In the genomic region with DNA sequence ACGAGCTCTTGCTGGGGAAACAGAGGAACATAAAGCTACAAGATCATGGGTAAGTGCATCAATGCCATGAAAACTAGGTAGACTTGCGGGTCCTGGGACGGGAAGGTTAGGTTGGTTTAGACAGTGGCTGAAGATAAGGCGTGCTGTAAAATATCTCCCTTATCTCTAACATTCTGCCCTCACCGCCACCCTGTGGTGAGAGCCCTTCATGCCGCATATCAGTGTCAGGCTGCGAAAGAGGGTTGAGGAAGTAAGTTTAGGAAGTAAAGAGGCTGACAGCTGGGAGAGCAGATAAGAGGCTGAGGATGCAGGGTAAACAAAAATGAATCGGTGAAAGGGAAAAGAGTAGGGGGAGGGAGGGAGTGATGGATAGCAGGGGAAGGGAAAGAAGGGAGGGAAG, we compare ENCODE assay signal across 11 mouse cellular contexts. TPM values are rescaled to one million over a fixed set of nuclear protein-coding genes. Genes with fewer than 3 reads are reported as not detected.
A peak's percentile ranks its signal among the peaks of the same experiment; 100 is the strongest.
DNase-seq lines count a peak whose midpoint lies in the region; ATAC-seq and TF ChIP-seq lines count a peak whose summit lies in the region.
"Had no signal": no experiment of that assay in that cellular context is flagged by ENCODE, and none has a peak within 500 bp of the region (broad histone marks: within the 10 kb centered on the region; RNA-seq: fewer than 3 reads in every experiment).

No protein-coding gene starts in this region.

- DNase-seq in kidney, postnatal 0 days (ENCODE audit: low spot score), result no peak
- peak; percentile 67 for DNase-seq in thymus, postnatal 0 days (ENCODE audit: low spot score)
- DNase-seq in kidney, postnatal 36 days, result no peak
- no peak for DNase-seq in urinary bladder, postnatal 36 days (ENCODE audit: low spot score in 2 of 2)
- DNase-seq: retina, postnatal 1 day had no signal

- no peaks in the 10 kb centered on the region for H3K36me3 ChIP-seq in kidney, postnatal 0 days (ENCODE audit: insufficient read depth, low read length)
- no peaks in the 10 kb centered on the region for H3K36me3 ChIP-seq in kidney, embryonic 14.5 days (ENCODE audit: control insufficient read depth, insufficient read depth, low read length)
- no peaks in the 10 kb centered on the region for H3K36me3 ChIP-seq in liver, embryonic 12.5 days
- H3K36me3 ChIP-seq: midbrain, embryonic 12.5 days had no signal

- no peak overlapping the region for H3K9ac ChIP-seq in kidney, postnatal 0 days (ENCODE audit: low read depth, low read length)
- H3K9ac ChIP-seq in kidney, embryonic 14.5 days (ENCODE audit: low read depth, low read length), result no peak overlapping the region
- no peak overlapping the region for H3K9ac ChIP-seq in liver, embryonic 12.5 days
- H3K9ac ChIP-seq: midbrain, embryonic 12.5 days had no signal

- H3K27me3 ChIP-seq in kidney, postnatal 0 days (ENCODE audit: insufficient read depth, low read length), result no peaks in the 10 kb centered on the region
- no peaks in the 10 kb centered on the region for H3K27me3 ChIP-seq in kidney, embryonic 14.5 days (ENCODE audit: control insufficient read depth, insufficient read depth, low read length)
- peaks cover 18% of the 10 kb centered on the region; the same call in 1 of the 2 replicates for H3K27me3 ChIP-seq in liver, embryonic 12.5 days (replicated peaks)
- H3K27me3 ChIP-seq: midbrain, embryonic 12.5 days had no signal

- TF ChIP-seq CTCF in kidney, postnatal 0 days (IDR thresholded peaks at IDR 0.05; ENCODE audit: low read depth), result peak; percentile 50; the same call in 1 of the 2 replicates

- no peak overlapping the region for H3K4me3 ChIP-seq in kidney, postnatal 0 days (replicated peaks; ENCODE audit: low read depth, low read length)
- no peak overlapping the region for H3K4me3 ChIP-seq in kidney, embryonic 14.5 days (ENCODE audit: low read length)
- H3K4me3 ChIP-seq in liver, embryonic 12.5 days, result no peak overlapping the region
- H3K4me3 ChIP-seq: erythroblast, embryonic 14.5 days; midbrain, embryonic 12.5 days had no signal

- no peaks in the 10 kb centered on the region for H3K4me1 ChIP-seq in kidney, postnatal 0 days (replicated peaks; ENCODE audit: insufficient read depth, low read length)
- no peaks in the 10 kb centered on the region for H3K4me1 ChIP-seq in kidney, embryonic 14.5 days (ENCODE audit: control insufficient read depth, insufficient read depth, low read length)
- H3K4me1 ChIP-seq in liver, embryonic 12.5 days, result peaks cover 16% of the 10 kb centered on the region

- H3K4me2 ChIP-seq in kidney, postnatal 0 days (ENCODE audit: low read length), result no peak overlapping the region
- H3K4me2 ChIP-seq in kidney, embryonic 14.5 days (replicated peaks; ENCODE audit: low read depth, low read length), result no peak overlapping the region
- H3K4me2 ChIP-seq in liver, embryonic 12.5 days, result peak overlapping the region; percentile 33
- H3K4me2 ChIP-seq: midbrain, embryonic 12.5 days had no signal

- WGBS in kidney, postnatal 0 days, result 39% methylated on average over 8 of the region's 8 CpGs
- WGBS in kidney, embryonic 14.5 days, result 40% methylated on average over 8 of the region's 8 CpGs
- 2% methylated on average over 8 of the region's 8 CpGs for WGBS in liver, embryonic 12.5 days (ENCODE audit: insufficient replicate concordance)

- no peaks in the 10 kb centered on the region for H3K9me3 ChIP-seq in kidney, postnatal 0 days (replicated peaks; ENCODE audit: low read length)
- H3K9me3 ChIP-seq in kidney, embryonic 14.5 days (ENCODE audit: control insufficient read depth, low read length), result no peaks in the 10 kb centered on the region
- no peaks in the 10 kb centered on the region for H3K9me3 ChIP-seq in liver, embryonic 12.5 days (replicated peaks)
- H3K9me3 ChIP-seq: midbrain, embryonic 12.5 days had no signal

- no peak for ATAC-seq in kidney, postnatal 0 days (replicated peaks; ENCODE audit: low FRiP score, low read depth)
- ATAC-seq in kidney, embryonic 14.5 days (ENCODE audit: low FRiP score, low TSS enrichment), result no peak
- peak; percentile 46 for ATAC-seq in activated CD4-positive, CD25-positive, alpha-beta regulatory T cell, adult 4 months
- peak; percentile 86 for ATAC-seq in liver, embryonic 12.5 days
- no peak for ATAC-seq in cerebellum, adult (ENCODE audit: insufficient number of reproducible peaks, low FRiP score, low TSS enrichment)

- H3K27ac ChIP-seq in kidney, postnatal 0 days, result no peak overlapping the region
- no peak overlapping the region for H3K27ac ChIP-seq in kidney, embryonic 14.5 days (ENCODE audit: low read depth, low read length)
- no peak overlapping the region for H3K27ac ChIP-seq in liver, embryonic 12.5 days
- H3K27ac ChIP-seq: midbrain, embryonic 12.5 days had no signal

RNA-seq across cellular contexts. Expression of a gene that starts 26.9 kb away (rescaled TPM):
- not detected in 2 replicates for polyA plus RNA-seq in kidney, postnatal 0 days (2015; fragmentation: Nextera tagmentation; extraction: Ambion mirVana)
- polyA plus RNA-seq in kidney, embryonic 14.5 days (2014; fragmentation: Nextera tagmentation; extraction: Ambion mirVana), result 0.16 TPM in 1 of 2 replicates, not detected in the other
- polyA plus RNA-seq in activated CD4-positive, CD25-positive, alpha-beta regulatory T cell, adult 4 months (2017; shearing (Covaris generic)), result not detected
- 0.06 TPM in 1 of 2 replicates, not detected in the other for polyA plus RNA-seq in liver, embryonic 12.5 days (2016; fragmentation: Nextera tagmentation; extraction: Ambion mirVana)
- polyA plus RNA-seq in thymus, postnatal 0 days (2015; fragmentation: Nextera tagmentation; extraction: Ambion mirVana), result 0.14 TPM in 1 of 2 replicates, not detected in the other
- polyA plus RNA-seq: erythroblast, embryonic 14.5 days; midbrain, embryonic 12.5 days had no signal

Comparison
In these comparisons a context has a peak if more than half of its experiments do, and no peak if none do; other contexts are left out.
1. ATAC-seq: peak in activated CD4-positive, CD25-positive, alpha-beta regulatory T cell, adult 4 months (single experiment) and liver, embryonic 12.5 days (single experiment); none in kidney, postnatal 0 days (single experiment), kidney, embryonic 14.5 days (single experiment) and cerebellum, adult (single experiment).